Mouse (Mus musculus) hindbrain, embryonic 16.5 days (tissue): Measurements from ENCODE around the gene Sema3b. TPM values are rescaled to one million over a fixed set of nuclear protein-coding genes. Genes with fewer than 3 reads are reported as not detected.

Source experiments
- ATAC-seq: fragments of 200-750 bp; cut with Nextera tagmentation; 2 replicates; pipeline ENCODE4 v1.8.0; 2017; ENCODE audit warnings: moderate TSS enrichment, moderate library complexity
- H3K27ac ChIP-seq: fragments of 300-500 bp; sonication (generic); 2 replicates; pipeline ENCODE4 v1.5.1; 2014; ENCODE audit warnings: low read depth, mild to moderate bottlenecking, control low read depth, low read length, moderate library complexity
- H3K27me3 ChIP-seq: fragments of 300-500 bp; sonication (generic); replicated peaks from 2 replicates; pipeline ENCODE4 v1.6.1; 2014; ENCODE audit warnings: low read length; ENCODE audit not compliant: control insufficient read depth, insufficient read depth
- H3K36me3 ChIP-seq: fragments of 300-500 bp; sonication (generic); 2 replicates; pipeline ENCODE4 v1.6.1; 2014; ENCODE audit warnings: mild to moderate bottlenecking, low read length, moderate library complexity, mixed read lengths; ENCODE audit not compliant: control insufficient read depth, insufficient read depth
- H3K4me1 ChIP-seq: fragments of 300-500 bp; sonication (generic); 2 replicates; pipeline ENCODE4 v1.6.1; 2014; ENCODE audit warnings: low read depth, low read length; ENCODE audit not compliant: control insufficient read depth, insufficient read depth
- H3K4me2 ChIP-seq: fragments of 300-500 bp; sonication (generic); 2 replicates; pipeline ENCODE4 v1.6.1; 2014; ENCODE audit warnings: mild to moderate bottlenecking, low read length, control low read depth, moderate library complexity
- H3K4me3 ChIP-seq: fragments of 300-500 bp; sonication (generic); 2 replicates; pipeline ENCODE4 v1.5.1; 2014; ENCODE audit warnings: mild to moderate bottlenecking, low read length, control low read depth, moderate library complexity
- H3K9ac ChIP-seq: fragments of 300-500 bp; sonication (generic); 2 replicates; pipeline ENCODE4 v1.6.1; 2014; ENCODE audit warnings: low read depth, mild to moderate bottlenecking, control low read depth, low read length, moderate library complexity
- H3K9me3 ChIP-seq: fragments of 300-500 bp; sonication (generic); 2 replicates; pipeline ENCODE4 v1.6.1; 2014; ENCODE audit warnings: mild to moderate bottlenecking, low read length, moderate library complexity; ENCODE audit not compliant: control insufficient read depth
- WGBS: fragments of 180-500 bp; shearing (Covaris S2); extraction: QIAGEN DNeasy Blood & Tissue Kit; methylation state at CpG from one replicate; pipeline ENCODE4 v1.1.7; 2014; 5-methylcytosine and 5-hydroxymethylcytosine counted together
- polyA plus RNA-seq: library from polyadenylated mRNA; unstranded; fragments of >200 nt; fragmentation: Nextera tagmentation; extraction: Ambion mirVana; gene quantifications from 2 replicates; pipeline ENCODE4 v1.2.1, GENCODE M21; 2015

Sema3b gene
- polyA plus RNA-seq, 1 experiment from 2014 or later: 7.0 TPM

GRCm38 (mm10) chr9:107634406-107635278, 25.6 kb upstream of the Sema3b start:
- no peaks in the 10 kb centered on the region for H3K36me3 ChIP-seq
- WGBS: 1% methylated on average over 35 of the region's 35 CpGs
- ATAC-seq: no peak
- peak overlapping the region; percentile 90 for H3K27ac ChIP-seq
- peaks cover 54% of the 10 kb centered on the region for H3K4me1 ChIP-seq
- H3K4me2 ChIP-seq: peak overlapping the region; percentile 79
- H3K9ac ChIP-seq: peak overlapping the region; percentile 92
- no peaks in the 10 kb centered on the region for H3K9me3 ChIP-seq
- peak overlapping the region; percentile 82 for H3K4me3 ChIP-seq
- H3K27me3 ChIP-seq: no peaks in the 10 kb centered on the region

- Histone ChIP-seq H3K9ac (peak overlapping the region; percentile 92), H3K36me3 (no peaks in the 10 kb centered on the region), H3K9me3 (no peaks in the 10 kb centered on the region), H3K4me3 (peak overlapping the region; percentile 82), H3K27ac (peak overlapping the region; percentile 90), H3K4me1 (peaks cover 62% of the 10 kb centered on the region), H3K27me3 (no peaks in the 10 kb centered on the region), H3K4me2 (peak overlapping the region; percentile 79)
- no peak for ATAC-seq
- 1% methylated on average over 15 of the region's 15 CpGs for WGBS
Measured at GRCm38 (mm10) chr9:107633661-107634405, 24.8 kb upstream of the Sema3b start.

GRCm38 (mm10) chr9:107633091-107633660, 24.1 kb upstream of the Sema3b start:
- 1% methylated on average over 32 of the region's 33 CpGs for WGBS
- H3K27me3 ChIP-seq: no peaks in the 10 kb centered on the region
- no peaks in the 10 kb centered on the region for H3K9me3 ChIP-seq
- peaks cover 69% of the 10 kb centered on the region for H3K4me1 ChIP-seq
- no peaks in the 10 kb centered on the region for H3K36me3 ChIP-seq
- peak overlapping the region; percentile 79 for H3K4me2 ChIP-seq
- H3K4me3 ChIP-seq: peak overlapping the region; percentile 82
- peak; percentile 3; the same call in 1 of the 2 replicates for ATAC-seq
- H3K9ac ChIP-seq: peak overlapping the region; percentile 92
- peak overlapping the region; percentile 90 for H3K27ac ChIP-seq

GRCm38 (mm10) chr9:107632478-107632877, 23.4 kb upstream of the Sema3b start:
- H3K4me2 ChIP-seq: peak overlapping the region; percentile 79
- peaks cover 74% of the 10 kb centered on the region for H3K4me1 ChIP-seq
- H3K36me3 ChIP-seq: no peaks in the 10 kb centered on the region
- H3K9me3 ChIP-seq: no peaks in the 10 kb centered on the region
- ATAC-seq: no peak
- peak overlapping the region; percentile 92 for H3K9ac ChIP-seq
- H3K4me3 ChIP-seq: peak overlapping the region; percentile 82
- H3K27ac ChIP-seq: peak overlapping the region; percentile 90
- 13% methylated on average over 6 of the region's 6 CpGs for WGBS
- H3K27me3 ChIP-seq: no peaks in the 10 kb centered on the region

GRCm38 (mm10) chr9:107631861-107632260, 22.8 kb upstream of the Sema3b start:
- WGBS: 60% methylated on average over 8 of the region's 8 CpGs
- H3K4me1 ChIP-seq: peaks cover 74% of the 10 kb centered on the region
- no peaks in the 10 kb centered on the region for H3K9me3 ChIP-seq
- peak overlapping the region; percentile 90 for H3K27ac ChIP-seq
- H3K4me3 ChIP-seq: no peak overlapping the region; the same call in 1 of the 2 replicates
- peak overlapping the region; percentile 79 for H3K4me2 ChIP-seq
- no peaks in the 10 kb centered on the region for H3K36me3 ChIP-seq
- H3K27me3 ChIP-seq: no peaks in the 10 kb centered on the region
- no peak for ATAC-seq
- H3K9ac ChIP-seq: peak overlapping the region; percentile 92; the same call in 1 of the 2 replicates

- H3K27me3 ChIP-seq: no peaks in the 10 kb centered on the region
- 27% methylated on average over 9 of the region's 9 CpGs for WGBS
- no peak for ATAC-seq
- no peak overlapping the region for H3K4me3 ChIP-seq
- peak overlapping the region; percentile 90 for H3K27ac ChIP-seq
- H3K9me3 ChIP-seq: no peaks in the 10 kb centered on the region
- H3K4me2 ChIP-seq: peak overlapping the region; percentile 79
- H3K9ac ChIP-seq: no peak overlapping the region
- no peaks in the 10 kb centered on the region for H3K36me3 ChIP-seq
- peaks cover 76% of the 10 kb centered on the region for H3K4me1 ChIP-seq
Measured at GRCm38 (mm10) chr9:107631311-107631826, 22.3 kb upstream of the Sema3b start.

GRCm38 (mm10) chr9:107630576-107630975, 21.5 kb upstream of the Sema3b start:
- peak; percentile 35 for ATAC-seq
- Histone ChIP-seq H3K36me3 (no peaks in the 10 kb centered on the region), H3K9ac (peak overlapping the region; percentile 39), H3K9me3 (no peaks in the 10 kb centered on the region), H3K27me3 (no peaks in the 10 kb centered on the region), H3K4me3 (0 out of 2 replicates have a peak overlapping the region, but pooled peaks have one; percentile 4), H3K4me2 (peak overlapping the region; percentile 46), H3K4me1 (peaks cover 79% of the 10 kb centered on the region), H3K27ac (peak overlapping the region; percentile 90)
- WGBS: 5% methylated on average over 4 of the region's 4 CpGs

GRCm38 (mm10) chr9:107629901-107630425, 20.9 kb upstream of the Sema3b start:
- Histone ChIP-seq H3K27ac (peak overlapping the region; percentile 90), H3K4me2 (peak overlapping the region; percentile 46), H3K9me3 (no peaks in the 10 kb centered on the region), H3K9ac (peak overlapping the region; percentile 52), H3K4me1 (peaks cover 80% of the 10 kb centered on the region), H3K36me3 (no peaks in the 10 kb centered on the region), H3K27me3 (no peaks in the 10 kb centered on the region), H3K4me3 (0 out of 2 replicates have a peak overlapping the region, but pooled peaks have one; percentile 4)
- peak; percentile 32 for ATAC-seq
- WGBS: 8% methylated on average over 14 of the region's 14 CpGs
